Mouse (Mus musculus): ENCODE results near the gene Cdca7l. TPM values are rescaled to one million over a fixed set of nuclear protein-coding genes. Genes with fewer than 3 reads are reported as not detected.

Gene Cdca7l
- polyA plus RNA-seq, 1 experiment: 13.7 TPM

DNA sequence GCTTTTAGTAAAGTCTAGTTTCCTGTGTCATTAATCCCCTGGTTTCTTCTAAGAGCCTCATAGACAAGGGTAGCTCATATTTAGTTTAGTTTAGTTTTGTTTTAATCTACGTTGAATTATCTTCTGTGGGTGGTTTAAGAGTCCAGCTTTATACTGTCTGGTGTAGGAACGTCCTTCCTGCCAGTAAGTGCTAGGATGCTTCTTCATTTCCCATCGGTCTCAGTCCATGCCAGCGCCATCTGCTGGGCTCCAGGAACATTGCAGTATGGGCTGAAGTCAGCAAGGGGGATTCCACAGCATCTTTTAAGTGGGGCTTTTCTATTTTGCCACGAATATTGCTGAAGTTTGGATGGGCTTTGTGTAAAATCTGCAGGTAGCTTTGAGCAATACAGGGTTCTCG lies 49.2 kb downstream of the Cdca7l start:
- peaks cover 2% of the 10 kb centered on the region for H3K36me3 ChIP-seq (ENCODE audit: control insufficient read depth, insufficient read depth)
- peaks cover 39% of the 10 kb centered on the region for H3K79me2 ChIP-seq (ENCODE audit: control insufficient read depth, insufficient read depth)
- H3ac ChIP-seq (ENCODE audit: control insufficient read depth, insufficient read length, low read depth): no peak overlapping the region
- H3K27me3 ChIP-seq (ENCODE audit: control insufficient read depth, insufficient read depth, insufficient read length): no peaks in the 10 kb centered on the region
- no peak for TF ChIP-seq FOSL1 (IDR thresholded peaks at IDR 0.05; ENCODE audit: insufficient read depth, low read length, poor library complexity, severe bottlenecking)
- TF ChIP-seq MYOG (IDR thresholded peaks at IDR 0.05; ENCODE audit: control insufficient read depth, extremely low read depth, insufficient read length): no peak
- peak; percentile 35 for TF ChIP-seq CTCF (IDR thresholded peaks at IDR 0.05; ENCODE audit: control insufficient read depth, insufficient read depth, insufficient read length)
- TF ChIP-seq MYOD1 (IDR thresholded peaks at IDR 0.05; ENCODE audit: control insufficient read depth, insufficient read length, low read depth): no peak
- H3K4me3 ChIP-seq (ENCODE audit: insufficient read depth, poor library complexity, severe bottlenecking): no peak overlapping the region
- H3K79me3 ChIP-seq (ENCODE audit: low read depth): peaks cover 30% of the 10 kb centered on the region

GRCm38 (mm10) chr12:117857023-117857422 lies 52.9 kb downstream of the Cdca7l start:
- peaks cover 42% of the 10 kb centered on the region for H3K79me2 ChIP-seq (ENCODE audit: control insufficient read depth, insufficient read depth)
- TF ChIP-seq USF1 (IDR thresholded peaks at IDR 0.05; ENCODE audit: low read depth): no peak
- no peak for TF ChIP-seq MYOD1 (IDR thresholded peaks at IDR 0.05; ENCODE audit: control insufficient read depth, insufficient read length, low read depth)
- TF ChIP-seq CEBPB (IDR thresholded peaks at IDR 0.05; ENCODE audit: low read depth): no peak
- TF ChIP-seq CTCF (IDR thresholded peaks at IDR 0.05; ENCODE audit: control insufficient read depth, insufficient read depth, insufficient read length): no peak
- no peak for TF ChIP-seq MAX (IDR thresholded peaks at IDR 0.05)
- no peak for TF ChIP-seq MYOG (IDR thresholded peaks at IDR 0.05; ENCODE audit: control insufficient read depth, extremely low read depth, insufficient read length)
- TF ChIP-seq FOSL1 (IDR thresholded peaks at IDR 0.05; ENCODE audit: insufficient read depth, low read length, poor library complexity, severe bottlenecking): no peak
- no peaks in the 10 kb centered on the region for H3K36me3 ChIP-seq (ENCODE audit: control insufficient read depth, insufficient read depth)
- no peak overlapping the region for H3K4me3 ChIP-seq (ENCODE audit: insufficient read depth, poor library complexity, severe bottlenecking)
- H3K27me3 ChIP-seq (ENCODE audit: control insufficient read depth, insufficient read depth, insufficient read length): no peaks in the 10 kb centered on the region
- H3ac ChIP-seq (ENCODE audit: control insufficient read depth, insufficient read length, low read depth): no peak overlapping the region
- H3K79me3 ChIP-seq (ENCODE audit: low read depth): peaks cover 22% of the 10 kb centered on the region

DNA sequence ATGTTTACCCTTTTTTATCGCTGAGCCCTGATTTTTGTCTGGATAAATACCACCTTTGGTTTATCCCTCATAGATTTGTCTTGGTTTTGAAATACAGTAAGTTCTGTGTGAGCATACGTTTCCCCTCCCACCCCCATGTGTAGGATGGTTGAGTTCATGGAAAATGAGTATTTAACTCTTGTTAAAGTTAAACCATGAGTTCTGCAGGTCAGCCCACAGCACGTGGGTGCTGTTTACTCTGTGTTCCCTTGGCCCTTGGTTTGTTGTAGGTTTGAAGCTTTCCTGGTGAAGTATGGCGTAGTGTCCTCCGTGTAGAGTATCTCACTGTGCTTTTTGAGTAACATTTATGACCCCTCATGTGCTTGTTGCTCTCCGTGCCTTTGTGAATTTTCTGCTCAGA lies 53.8 kb downstream of the Cdca7l start:
- no peak overlapping the region for H3ac ChIP-seq (ENCODE audit: control insufficient read depth, insufficient read length, low read depth)
- H3K36me3 ChIP-seq (ENCODE audit: control insufficient read depth, insufficient read depth): no peaks in the 10 kb centered on the region

DNA sequence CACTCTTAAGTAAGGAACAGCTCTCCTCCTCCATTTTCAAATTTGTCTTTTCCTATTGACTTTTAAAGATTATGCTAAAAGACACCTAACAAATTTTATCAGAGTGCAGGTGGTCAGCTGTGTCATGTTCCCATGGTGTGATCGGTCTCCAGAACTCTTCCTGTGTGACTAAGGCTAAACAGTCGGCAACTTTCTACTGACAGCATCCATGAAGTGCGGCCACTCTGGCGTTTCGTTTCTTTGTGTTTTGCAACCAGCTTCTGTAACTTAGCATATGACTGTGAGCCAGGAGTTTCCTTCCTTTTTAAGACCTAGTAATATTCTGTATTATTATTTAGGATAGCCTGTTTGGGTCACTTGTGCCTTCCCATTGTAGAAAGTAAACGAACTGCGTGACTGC lies 56.8 kb downstream of the Cdca7l start:
- Histone ChIP-seq H3K79me3 (ENCODE audit: low read depth) (peaks cover 9% of the 10 kb centered on the region), H3ac (ENCODE audit: control insufficient read depth, insufficient read length, low read depth) (no peak overlapping the region), H3K36me3 (ENCODE audit: control insufficient read depth, insufficient read depth) (no peaks in the 10 kb centered on the region), H3K79me2 (ENCODE audit: control insufficient read depth, insufficient read depth) (peaks cover 31% of the 10 kb centered on the region), H3K27me3 (ENCODE audit: control insufficient read depth, insufficient read depth, insufficient read length) (no peaks in the 10 kb centered on the region), H3K4me3 (ENCODE audit: insufficient read depth, poor library complexity, severe bottlenecking) (no peak overlapping the region)
- TF ChIP-seq CTCF (IDR thresholded peaks at IDR 0.05; ENCODE audit: control insufficient read depth, insufficient read depth, insufficient read length): no peak

More for the DNA sequence above, 53.8 kb downstream of the Cdca7l start:
- TF ChIP-seq MYOD1 (IDR thresholded peaks at IDR 0.05; ENCODE audit: control insufficient read depth, insufficient read length, low read depth): no peak
- no peak for TF ChIP-seq MYOG (IDR thresholded peaks at IDR 0.05; ENCODE audit: control insufficient read depth, extremely low read depth, insufficient read length)
- no peak for TF ChIP-seq MAX (IDR thresholded peaks at IDR 0.05)
- TF ChIP-seq CEBPB (IDR thresholded peaks at IDR 0.05; ENCODE audit: low read depth): no peak
- no peak for TF ChIP-seq CTCF (IDR thresholded peaks at IDR 0.05; ENCODE audit: control insufficient read depth, insufficient read depth, insufficient read length)
- no peak for TF ChIP-seq USF1 (IDR thresholded peaks at IDR 0.05; ENCODE audit: low read depth)
- TF ChIP-seq FOSL1 (IDR thresholded peaks at IDR 0.05; ENCODE audit: insufficient read depth, low read length, poor library complexity, severe bottlenecking): no peak
- peaks cover 22% of the 10 kb centered on the region for H3K79me3 ChIP-seq (ENCODE audit: low read depth)
- peaks cover 42% of the 10 kb centered on the region for H3K79me2 ChIP-seq (ENCODE audit: control insufficient read depth, insufficient read depth)
- no peaks in the 10 kb centered on the region for H3K27me3 ChIP-seq (ENCODE audit: control insufficient read depth, insufficient read depth, insufficient read length)
- no peak overlapping the region for H3K4me3 ChIP-seq (ENCODE audit: insufficient read depth, poor library complexity, severe bottlenecking)

DNA sequence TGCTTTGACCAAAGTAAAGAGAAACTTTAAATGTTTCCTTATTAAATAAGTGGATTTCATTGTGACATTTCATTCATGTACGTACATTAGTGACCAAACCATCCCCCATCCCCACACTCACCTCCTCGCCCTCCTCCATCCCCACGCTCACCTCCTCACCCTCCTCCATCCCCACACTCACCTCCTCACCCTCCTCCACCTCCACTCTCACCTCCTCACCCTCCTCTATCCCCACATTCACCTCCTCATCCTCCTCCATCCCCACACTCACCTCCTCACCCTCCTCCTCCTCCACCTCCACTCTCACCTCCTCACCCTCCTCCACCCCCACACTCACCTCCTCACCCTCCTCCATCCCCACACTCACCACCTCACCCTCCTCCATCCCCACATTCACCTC lies 57.2 kb downstream of the Cdca7l start:
- H3K79me2 ChIP-seq (ENCODE audit: control insufficient read depth, insufficient read depth): peaks cover 27% of the 10 kb centered on the region
- no peak for TF ChIP-seq FOSL1 (IDR thresholded peaks at IDR 0.05; ENCODE audit: insufficient read depth, low read length, poor library complexity, severe bottlenecking)
- TF ChIP-seq USF1 (IDR thresholded peaks at IDR 0.05; ENCODE audit: low read depth): no peak
- TF ChIP-seq CEBPB (IDR thresholded peaks at IDR 0.05; ENCODE audit: low read depth): no peak
- no peak for TF ChIP-seq CTCF (IDR thresholded peaks at IDR 0.05; ENCODE audit: control insufficient read depth, insufficient read depth, insufficient read length)
- no peak for TF ChIP-seq MAX (IDR thresholded peaks at IDR 0.05)
- TF ChIP-seq MYOD1 (IDR thresholded peaks at IDR 0.05; ENCODE audit: control insufficient read depth, insufficient read length, low read depth): no peak
- no peak for TF ChIP-seq MYOG (IDR thresholded peaks at IDR 0.05; ENCODE audit: control insufficient read depth, extremely low read depth, insufficient read length)
- H3K4me3 ChIP-seq (ENCODE audit: insufficient read depth, poor library complexity, severe bottlenecking): no peak overlapping the region
- H3K79me3 ChIP-seq (ENCODE audit: low read depth): peaks cover 5% of the 10 kb centered on the region
- no peak overlapping the region for H3ac ChIP-seq (ENCODE audit: control insufficient read depth, insufficient read length, low read depth)
- H3K27me3 ChIP-seq (ENCODE audit: control insufficient read depth, insufficient read depth, insufficient read length): no peaks in the 10 kb centered on the region
- H3K36me3 ChIP-seq (ENCODE audit: control insufficient read depth, insufficient read depth): no peaks in the 10 kb centered on the region

DNA sequence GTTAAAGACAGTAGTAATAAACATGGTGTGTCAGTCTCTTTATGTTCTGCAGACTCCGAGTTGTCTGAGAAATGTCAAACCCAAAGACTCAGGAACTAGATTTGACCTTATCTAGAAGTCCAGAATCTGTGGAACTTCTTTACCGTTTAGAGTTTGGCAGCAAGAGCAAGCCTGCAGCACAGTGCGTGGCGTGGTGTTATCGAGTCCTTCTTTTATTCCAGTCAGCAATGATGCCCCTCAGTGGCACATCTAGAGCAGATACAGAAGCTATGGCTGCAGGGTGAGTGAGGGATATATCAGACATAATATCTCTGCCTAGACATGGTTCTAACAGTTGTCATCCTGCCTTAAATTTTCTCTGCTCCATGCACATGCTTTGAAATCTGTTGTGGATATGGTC lies 58.6 kb downstream of the Cdca7l start:
- TF ChIP-seq MYOD1 (IDR thresholded peaks at IDR 0.05; ENCODE audit: control insufficient read depth, insufficient read length, low read depth) (no peak), USF1 (IDR thresholded peaks at IDR 0.05; ENCODE audit: low read depth) (no peak), FOSL1 (IDR thresholded peaks at IDR 0.05; ENCODE audit: insufficient read depth, low read length, poor library complexity, severe bottlenecking) (no peak), CEBPB (IDR thresholded peaks at IDR 0.05; ENCODE audit: low read depth) (no peak), MYOG (IDR thresholded peaks at IDR 0.05; ENCODE audit: control insufficient read depth, extremely low read depth, insufficient read length) (no peak), CTCF (IDR thresholded peaks at IDR 0.05; ENCODE audit: control insufficient read depth, insufficient read depth, insufficient read length) (no peak)
- Histone ChIP-seq H3K79me2 (ENCODE audit: control insufficient read depth, insufficient read depth) (peaks cover 16% of the 10 kb centered on the region), H3K79me3 (ENCODE audit: low read depth) (no peaks in the 10 kb centered on the region), H3K36me3 (ENCODE audit: control insufficient read depth, insufficient read depth) (peaks cover 5% of the 10 kb centered on the region), H3K4me3 (ENCODE audit: insufficient read depth, poor library complexity, severe bottlenecking) (no peak overlapping the region), H3ac (ENCODE audit: control insufficient read depth, insufficient read length, low read depth) (no peak overlapping the region), H3K27me3 (ENCODE audit: control insufficient read depth, insufficient read depth, insufficient read length) (no peaks in the 10 kb centered on the region)

Data from C2C12 (cell line).